Mouse (Mus musculus) ES-E14 (cell line): ENCODE results near the gene Myo16.

Experiments used
- HCFC1 ChIP-seq: IDR thresholded peaks from 2 replicates; pipeline ENCODE4 v1.6.1; 2012; ENCODE audit warnings: low read length, inconsistent platforms, borderline replicate concordance; ENCODE audit not compliant: insufficient read depth
- ZC3H11A ChIP-seq: IDR thresholded peaks from 2 replicates; pipeline ENCODE4 v1.6.1; 2012; ENCODE audit warnings: low read depth, mild to moderate bottlenecking, inconsistent platforms, low read length, borderline replicate concordance

DNA sequence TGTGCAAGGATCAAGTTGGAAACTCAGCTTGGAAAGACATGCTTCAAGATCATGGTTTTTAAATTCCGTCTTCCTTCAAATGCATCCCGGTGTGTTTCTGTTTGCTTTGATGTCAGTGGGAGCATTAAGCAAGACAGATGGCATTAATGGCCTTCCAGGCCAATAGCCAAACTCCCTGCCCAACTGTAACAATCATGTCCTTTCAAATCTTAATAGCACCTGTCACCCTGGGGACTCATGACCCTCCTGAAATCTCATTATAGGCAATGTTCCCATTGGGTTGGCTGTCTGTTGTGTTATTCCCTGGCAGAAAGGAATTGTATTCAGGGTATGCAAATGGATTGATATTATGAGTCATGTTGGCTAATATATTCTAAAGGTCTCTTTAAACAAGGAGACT lies 30.3 kb upstream of the Myo16 start:
- no peak for TF ChIP-seq HCFC1
- TF ChIP-seq ZC3H11A, result no peak
